Mouse (Mus musculus): Measurements from ENCODE around the gene Vmn2r72. TPM values are rescaled to one million over a fixed set of nuclear protein-coding genes. Genes with fewer than 3 reads are reported as not detected.

The Vmn2r72 gene
- total RNA-seq (2023), result not detected in 2 replicates

DNA sequence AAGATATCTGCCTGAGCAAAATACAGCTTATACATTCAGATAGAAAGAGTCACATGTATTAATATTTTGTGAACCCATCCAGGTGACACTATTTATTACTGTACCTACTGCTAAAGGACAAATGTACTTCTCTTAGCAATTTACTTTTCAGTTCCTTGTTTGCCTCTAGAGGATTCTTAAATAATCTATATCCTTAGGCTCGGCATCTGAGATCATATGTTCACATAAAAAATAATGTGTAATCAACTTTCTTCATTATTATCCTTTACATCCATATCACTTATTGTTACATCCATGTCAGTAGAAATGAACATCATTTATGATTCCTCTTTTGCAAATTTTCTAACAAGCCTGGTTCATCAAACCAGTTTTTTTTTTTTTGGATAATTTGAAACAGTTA, at the start of gene Vmn2r72:
Gene Vmn2r72 (minus strand): TSS at position 101 of the 400 bp plus-strand sequence.

Other genes starting within 250 kb of the Vmn2r72 start
- not detected in 2 replicates for gene Vmn2r71, start 192.0 kb downstream of the Vmn2r72 start, total RNA-seq (2023)
- gene Vmn2r70, start 185.9 kb downstream of the Vmn2r72 start, total RNA-seq (2023), result not detected in 2 replicates
- gene Vmn2r73, start 121.2 kb upstream of the Vmn2r72 start, total RNA-seq (2023), result not detected in 2 replicates
- gene Vmn2r74, start 206.5 kb upstream of the Vmn2r72 start, total RNA-seq (2023), result not detected in 2 replicates

Measured in neutrophil, adult 65 days (primary cell).